Mouse (Mus musculus): ENCODE results near the gene Nell2. TPM values are rescaled to one million over a fixed set of nuclear protein-coding genes. Genes with fewer than 3 reads are reported as not detected.
"Not testable (repeated sequence)": the region's sequence is repeated elsewhere in the genome, so short reads cannot be mapped to it uniquely, and the experiment has no call there.

Nell2 gene
- total RNA-seq (2021), result 100 to 1,000 TPM; 415 to 438 TPM

DNA sequence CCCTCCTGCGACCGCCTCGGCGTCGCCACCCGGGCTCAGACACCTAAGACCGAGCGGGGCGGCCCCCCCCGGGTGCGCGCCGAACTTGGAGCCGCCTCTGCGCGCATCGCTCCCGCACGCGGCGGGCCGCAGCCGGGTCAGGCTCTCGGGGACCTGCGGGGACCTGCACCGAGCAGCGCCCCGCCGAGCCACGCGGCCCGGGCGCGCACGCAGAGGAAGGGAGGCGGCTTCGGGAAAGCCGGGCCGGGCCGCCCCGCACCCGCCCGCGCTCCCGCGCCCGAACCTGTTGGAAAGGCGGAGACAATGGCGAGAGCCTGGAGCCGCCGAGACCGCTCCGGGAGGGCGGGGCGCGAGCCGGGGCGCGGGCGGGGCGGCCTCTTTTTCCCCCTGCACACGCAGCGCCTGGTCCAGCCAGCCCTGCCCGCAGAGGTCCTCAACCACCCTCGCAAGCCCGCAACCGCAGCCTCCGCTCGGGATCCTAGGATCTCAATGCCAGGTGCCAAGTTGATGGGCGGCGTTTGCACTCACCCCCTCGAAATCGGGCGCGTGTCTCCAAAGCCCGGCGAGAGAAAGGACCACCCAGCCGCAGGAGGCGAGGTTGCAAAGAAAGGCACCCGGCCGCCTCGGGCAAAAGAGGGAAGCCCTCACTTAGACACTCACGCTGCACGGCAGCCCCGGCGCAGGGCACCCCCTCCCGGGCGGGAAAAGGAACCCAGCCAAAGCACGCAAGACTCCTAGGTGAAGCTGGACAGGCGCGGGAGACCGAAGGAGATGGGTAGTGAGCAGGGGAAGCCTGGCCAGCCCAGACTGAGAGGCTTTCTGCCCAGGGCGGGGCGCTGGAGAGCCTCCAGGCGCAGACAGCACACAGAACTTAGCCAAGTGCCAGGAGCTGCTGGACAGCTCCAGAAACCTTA, at the start of gene Nell2:
Gene Nell2, minus strand, starts transcription at position 612 of the 914 bp plus-strand sequence.
- intact Hi-C loops (cut with DNase I), result loop anchor here (10.0 kb wide), 3 partner anchors 313 to 763 kb away; no protein-coding TSS in a partner anchor

DNA sequence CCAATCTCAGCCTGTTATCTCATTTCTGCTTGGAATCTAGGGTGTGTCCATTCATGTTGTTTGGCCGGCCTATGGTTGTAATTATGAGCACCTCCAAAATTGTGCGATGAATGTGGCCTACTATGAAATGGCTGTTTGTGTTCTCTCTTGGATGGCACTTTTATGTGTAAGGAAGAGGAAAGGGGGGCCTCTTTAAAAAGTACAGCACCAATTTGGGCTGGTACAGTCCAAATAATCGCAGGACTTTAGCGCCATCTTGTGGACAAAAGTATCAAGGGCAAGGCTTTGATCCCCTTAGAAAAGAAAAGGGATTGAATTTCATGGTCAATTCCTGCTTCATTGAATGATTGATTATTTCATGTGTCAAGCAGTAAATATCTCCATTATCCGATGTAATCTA, 46.3 kb upstream of the Nell2 start:
- intact Hi-C loops (cut with DNase I), result loop anchor here (1.0 to 2.0 kb wide), 2 partner anchors 806 to 852 kb away; no protein-coding TSS in a partner anchor
- peak; percentile 55 for DNase-seq

More for the DNA sequence above, at the start of gene Nell2:
- DNase-seq, result peak; percentile 84

DNA sequence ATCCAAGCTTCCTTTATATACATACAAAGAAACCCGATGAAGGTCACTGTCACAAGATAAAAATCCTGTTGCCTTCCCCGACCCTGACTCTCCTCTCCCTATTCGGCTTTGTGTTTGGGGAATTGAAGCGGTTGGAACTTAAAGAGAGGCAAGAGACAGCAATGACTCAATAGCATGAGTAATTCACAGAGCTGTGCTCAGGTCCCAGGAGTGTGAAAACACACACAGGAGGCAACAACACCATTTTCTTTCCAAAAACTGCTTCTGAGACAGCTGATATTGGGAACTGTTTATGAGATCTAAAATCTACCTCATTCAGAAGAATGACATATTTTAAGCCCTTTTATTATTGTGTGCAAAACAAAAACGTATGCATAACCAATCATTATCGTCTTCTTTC, 41.2 kb upstream of the Nell2 start:
- DNase-seq, result no peak
- intact Hi-C loops (cut with DNase I), result no loop called here

DNA sequence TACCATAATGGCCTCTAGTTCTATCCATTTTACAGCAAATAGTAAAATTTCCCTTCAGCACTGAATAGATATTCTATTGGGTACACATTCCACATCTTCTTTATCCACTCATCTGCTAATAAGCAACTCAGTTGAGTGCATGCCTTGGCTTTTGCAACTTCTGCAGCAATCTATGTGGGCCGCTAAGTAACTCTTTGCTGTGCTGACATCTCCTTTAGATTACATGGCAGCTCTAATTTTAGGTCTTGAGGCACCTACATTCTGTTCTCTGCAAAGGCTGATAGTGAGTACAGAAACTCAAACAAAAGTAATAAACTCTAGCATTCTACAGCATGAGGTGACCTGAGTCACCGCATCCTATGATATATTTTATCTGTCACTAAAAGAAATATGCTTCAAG, 36.8 kb upstream of the Nell2 start:
- intact Hi-C loops (cut with DNase I), result no loop called here
- no peak for DNase-seq

DNA sequence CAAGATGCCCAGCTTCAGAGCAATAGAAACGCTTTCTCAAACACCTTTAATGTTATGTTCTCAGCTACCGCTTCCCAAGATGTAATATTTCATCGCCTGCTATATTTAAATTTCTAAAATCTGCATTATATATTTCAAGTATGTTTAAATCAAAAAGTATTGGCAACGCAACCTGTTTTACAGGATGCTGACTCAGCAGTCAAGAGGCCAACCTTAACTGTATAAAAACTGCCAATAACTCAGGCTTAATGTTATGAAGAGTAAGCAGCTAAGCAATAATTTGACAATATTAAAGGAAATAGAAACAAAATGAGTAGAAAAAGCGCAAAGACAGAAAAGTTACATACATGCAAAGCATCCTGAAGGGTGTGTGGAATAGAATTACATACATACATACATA, 32.9 kb upstream of the Nell2 start:
- DNase-seq, result no peak
- intact Hi-C loops (cut with DNase I), result no loop called here

DNA sequence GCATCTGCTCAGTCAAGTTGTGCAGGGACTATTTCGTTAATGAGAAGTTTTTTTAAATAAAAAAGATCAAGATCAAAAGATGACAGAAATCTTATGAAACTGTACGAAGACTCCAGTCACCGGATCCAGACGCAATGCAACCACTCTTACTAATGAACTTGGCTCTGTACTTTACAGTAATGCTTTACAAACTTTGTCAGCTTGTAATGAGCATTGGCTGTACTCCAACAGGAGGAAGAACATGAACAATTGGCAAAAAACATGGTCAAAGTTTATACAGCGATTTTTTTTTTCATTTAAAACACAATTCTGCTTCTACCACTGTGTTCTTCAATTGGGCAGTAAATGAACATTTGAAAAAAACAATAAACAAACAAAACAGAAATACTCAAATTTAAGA, 21.7 kb upstream of the Nell2 start:
- intact Hi-C loops (cut with DNase I), result no loop called here
- no peak for DNase-seq

DNA sequence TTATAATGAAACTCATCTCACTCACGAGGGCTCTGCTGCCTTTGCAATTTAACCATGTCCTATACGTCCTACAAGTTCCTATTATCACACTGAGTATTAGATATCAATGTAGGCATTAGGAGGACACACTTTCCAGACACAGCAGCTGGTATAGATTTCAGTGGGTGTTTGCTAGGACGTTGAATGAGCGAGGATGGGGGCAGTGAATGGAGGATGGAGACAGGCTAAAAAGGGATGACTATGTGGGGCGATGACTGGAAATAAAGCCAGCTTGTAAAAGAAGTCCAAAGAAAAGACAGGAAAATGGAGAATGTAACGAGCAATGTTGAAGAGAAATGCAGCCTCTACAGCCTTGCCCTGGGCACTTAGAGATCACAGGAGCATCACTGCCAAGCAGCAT, 14.3 kb upstream of the Nell2 start:
- no peak for DNase-seq
- intact Hi-C loops (cut with DNase I), result no loop called here

DNA sequence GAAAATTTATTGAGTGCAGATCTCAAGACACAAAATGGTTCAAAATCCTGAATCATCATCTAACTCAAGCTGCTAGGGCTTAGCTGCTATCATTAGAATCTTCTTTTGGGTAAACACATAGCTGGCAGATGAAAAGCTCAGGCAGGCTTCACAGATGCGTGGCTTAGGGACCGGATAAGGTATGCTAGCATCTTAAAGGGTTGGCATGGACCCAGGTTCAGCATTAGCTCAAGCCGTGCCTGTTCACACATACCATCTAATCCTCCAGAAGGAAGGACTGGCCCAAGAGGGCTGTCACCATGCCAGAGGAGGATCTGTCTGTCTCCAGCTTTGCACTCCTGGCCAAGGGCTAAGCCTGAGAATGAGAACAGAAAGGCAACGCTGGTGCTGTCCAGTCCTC, 8.4 kb upstream of the Nell2 start:
- DNase-seq, result peak; percentile 91

DNA sequence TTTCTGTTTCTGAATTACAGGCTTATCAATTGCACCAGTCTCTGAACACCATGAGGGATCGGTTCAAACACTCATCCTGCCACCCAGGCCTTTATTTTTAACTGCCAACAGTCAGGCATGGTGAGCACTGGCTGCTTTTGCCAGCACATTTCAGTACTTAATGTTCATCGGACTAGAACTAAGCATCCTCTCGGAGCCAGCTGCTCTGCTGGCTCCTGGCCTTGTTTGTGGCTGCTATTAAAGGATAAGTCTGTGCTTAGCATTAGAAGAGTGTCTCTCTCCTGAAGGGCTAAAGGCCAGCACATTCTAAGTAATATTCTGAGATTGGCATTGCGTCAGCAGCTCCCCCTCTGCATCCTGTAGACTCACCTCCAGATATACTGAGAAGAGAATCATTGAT, 7.9 kb upstream of the Nell2 start:
- intact Hi-C loops (cut with DNase I), result no loop called here
- peak; percentile 80 for DNase-seq

More for the DNA sequence above, 8.4 kb upstream of the Nell2 start:
- intact Hi-C loops (cut with DNase I), result no loop called here

DNA sequence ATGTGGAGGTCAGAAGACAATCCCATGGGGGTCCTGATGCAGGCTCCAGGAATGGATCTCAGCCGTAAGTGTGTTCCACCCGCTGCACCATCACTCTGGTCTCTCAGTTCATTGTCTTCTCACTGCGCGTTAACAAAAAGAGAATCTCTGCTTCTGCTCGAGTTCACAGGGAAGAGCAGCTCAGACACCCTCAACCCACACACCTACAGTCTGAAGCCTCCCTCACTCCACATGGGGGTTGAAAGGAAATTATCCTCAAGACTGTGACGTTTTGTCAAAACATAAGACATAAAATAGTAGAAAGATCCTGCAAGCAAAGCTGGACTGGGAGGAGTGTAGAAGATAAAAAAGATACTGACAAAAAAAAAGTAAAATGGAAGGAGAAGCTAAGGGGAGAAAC, 6.3 kb upstream of the Nell2 start:
- no peak for DNase-seq
- intact Hi-C loops (cut with DNase I), result no loop called here

DNA sequence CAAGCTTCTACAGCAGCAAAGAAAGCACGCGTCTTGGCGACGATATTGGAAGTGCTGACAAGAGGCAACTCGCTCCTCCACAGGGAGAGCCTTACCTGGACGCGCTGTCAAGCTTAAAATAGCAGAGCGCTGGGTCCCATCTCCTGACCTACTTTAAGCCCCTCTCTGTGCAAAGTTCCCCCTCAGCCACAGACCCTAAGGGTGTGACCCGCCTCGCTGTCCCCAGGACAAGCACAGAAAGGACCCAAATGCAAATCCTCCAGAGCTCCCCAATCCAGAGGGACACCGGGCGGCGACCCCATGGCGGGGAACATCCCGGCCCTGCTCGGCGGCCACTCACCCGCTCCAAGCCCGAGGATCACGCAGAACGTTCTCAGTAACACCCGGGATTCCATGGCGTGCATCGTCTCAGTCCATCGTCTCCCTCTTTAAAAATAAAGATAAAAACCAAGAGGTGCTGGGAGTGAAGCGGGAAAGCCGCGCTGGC, 855 bp downstream of the Nell2 start:
- intact Hi-C loops (cut with DNase I), result loop anchor here (10.0 kb wide), 3 partner anchors 313 to 763 kb away; no protein-coding TSS in a partner anchor
- DNase-seq, result peak; percentile 3

DNA sequence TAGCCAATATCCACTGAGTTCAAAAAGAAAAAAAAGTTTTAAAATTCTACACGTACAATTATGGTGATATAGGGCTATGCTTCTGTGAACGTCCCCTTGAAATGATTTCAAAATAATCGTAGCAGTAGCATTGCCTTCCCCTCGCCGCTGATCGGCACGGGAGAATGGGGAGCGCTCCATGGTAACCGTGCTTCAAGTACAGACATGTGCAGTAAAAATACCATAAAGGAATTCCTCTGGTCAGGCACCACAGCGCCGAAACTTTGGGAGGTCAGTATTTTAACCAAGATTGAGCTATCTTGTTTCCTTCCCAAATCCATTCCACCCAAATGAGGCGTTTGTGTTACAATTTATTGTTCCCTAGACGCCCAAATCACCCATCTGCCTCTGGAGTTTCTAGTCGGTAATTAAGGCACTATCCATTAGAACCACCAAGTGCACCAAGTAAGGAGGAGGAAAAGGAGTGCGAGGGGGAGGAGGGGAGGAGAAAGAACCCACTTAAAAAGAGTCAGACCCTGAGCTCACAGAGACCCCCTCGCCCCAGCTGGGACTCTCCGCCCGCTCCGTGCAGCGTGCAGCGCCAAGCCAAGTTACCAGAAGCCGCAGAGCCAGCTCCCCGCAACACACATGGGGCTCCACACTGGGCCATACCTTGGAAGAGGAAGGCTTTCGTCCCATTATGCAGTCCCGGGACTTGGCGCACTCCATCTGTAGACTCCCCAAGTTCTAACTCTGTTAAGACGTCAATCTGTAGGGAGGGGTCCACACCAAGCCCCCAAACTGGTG, 1.5 kb downstream of the Nell2 start:
- peak; percentile 25 for DNase-seq
- intact Hi-C loops (cut with DNase I), result loop anchor here (10.0 kb wide), 3 partner anchors 312 to 762 kb away; no protein-coding TSS in a partner anchor

DNA sequence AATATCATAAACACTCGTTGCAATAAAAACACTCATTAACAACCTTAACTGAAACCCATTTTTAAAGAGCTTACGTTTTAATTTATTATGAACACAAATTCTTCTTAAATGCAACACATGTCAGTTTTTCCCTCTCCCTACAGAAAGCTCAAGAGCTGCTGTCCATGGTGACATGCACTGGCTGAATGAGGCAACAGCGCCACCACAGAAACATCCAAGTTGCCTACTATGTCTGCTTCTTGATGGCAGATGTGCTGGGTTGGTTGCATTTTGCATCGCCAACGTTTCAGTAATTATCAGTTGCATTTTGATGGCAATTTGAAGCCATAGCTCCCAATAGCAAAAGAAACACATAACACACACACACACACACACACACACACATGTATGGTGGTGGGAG, 2.4 kb downstream of the Nell2 start:
- intact Hi-C loops (cut with DNase I), result loop anchor here (10.0 kb wide), 3 partner anchors 311 to 761 kb away; no protein-coding TSS in a partner anchor
- peak; percentile 71 for DNase-seq

DNA sequence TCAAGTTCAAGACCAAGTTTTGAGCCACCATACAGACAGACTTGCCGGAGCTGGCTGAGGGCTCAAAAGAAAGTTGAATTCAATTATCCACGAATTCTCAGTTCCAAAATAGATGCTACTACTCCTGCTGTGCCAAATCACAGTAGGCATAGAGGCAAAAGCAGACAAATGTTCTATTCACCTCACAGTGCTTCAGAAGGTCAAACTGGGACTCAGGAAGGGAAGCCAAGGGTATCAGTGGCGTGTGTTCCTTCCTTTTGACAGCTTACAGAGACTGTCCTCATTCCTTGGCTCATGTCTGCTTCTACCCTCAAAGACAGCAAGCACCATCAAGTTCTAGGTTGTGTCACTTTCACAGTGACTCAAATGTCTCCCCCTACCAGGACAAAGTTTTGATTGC, 10.2 kb downstream of the Nell2 start:
- intact Hi-C loops (cut with DNase I), result no loop called here
- DNase-seq, result no peak

DNA sequence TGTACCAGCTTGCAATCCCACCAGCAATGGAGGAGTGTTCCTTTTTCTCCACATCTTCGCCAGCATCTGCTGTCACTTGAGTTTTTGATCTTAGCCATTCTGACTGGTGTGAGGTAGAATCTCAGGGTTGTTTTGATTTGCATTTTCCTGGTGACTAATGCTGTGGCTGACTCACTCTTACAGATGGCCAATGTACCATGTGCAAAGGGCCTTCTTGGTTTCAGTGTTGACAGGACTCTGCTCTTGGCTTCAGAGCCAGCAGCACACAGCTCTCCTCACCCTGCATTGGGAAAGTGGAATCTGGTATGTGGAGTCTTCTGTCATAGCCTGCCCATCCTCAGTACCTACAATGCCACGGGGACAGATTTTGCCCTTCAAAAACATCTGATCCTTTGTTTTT, 15.1 kb downstream of the Nell2 start:
- DNase-seq; intact Hi-C loops (cut with DNase I): not testable (repeated sequence)

DNA sequence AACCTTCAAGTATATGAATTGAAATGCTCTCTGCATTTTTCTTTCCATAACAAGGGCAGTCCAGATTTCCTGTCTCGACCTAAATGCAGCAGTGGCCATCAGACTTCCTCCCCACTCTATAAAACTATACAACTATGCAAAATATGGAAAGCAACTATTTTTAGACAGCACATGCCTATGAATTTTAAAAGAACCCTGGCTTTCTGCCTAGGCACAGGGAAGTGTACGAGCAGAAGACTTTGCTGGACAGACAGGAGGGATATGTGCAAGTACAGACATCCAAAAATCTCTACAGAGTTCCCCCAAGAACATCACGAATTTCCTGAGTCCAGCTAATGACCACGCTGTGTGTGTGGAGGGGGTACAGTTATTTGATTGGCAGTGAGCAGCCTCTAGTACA, 32.7 kb downstream of the Nell2 start:
- no peak for DNase-seq
- intact Hi-C loops (cut with DNase I), result no loop called here

DNA sequence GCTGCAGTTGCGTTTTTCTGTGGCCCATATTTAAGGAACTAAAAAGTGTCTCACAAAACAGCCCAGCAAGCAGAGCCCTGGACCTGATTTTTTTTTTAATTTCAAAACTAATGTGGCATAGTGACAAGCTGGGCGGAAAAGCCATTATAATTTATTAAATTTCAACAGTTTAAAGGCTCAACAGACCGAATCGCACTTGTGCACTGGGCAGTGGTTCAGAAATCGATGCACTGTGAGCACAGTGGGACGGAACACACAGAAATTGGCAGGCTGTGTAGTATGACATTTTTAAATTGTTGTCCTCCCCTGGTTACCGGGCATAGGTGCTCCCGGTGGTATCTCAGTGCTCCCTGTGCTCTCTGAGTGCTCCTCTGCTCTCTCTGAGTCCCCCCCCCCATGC, 33.2 kb downstream of the Nell2 start:
- DNase-seq, result peak; percentile 25
- intact Hi-C loops (cut with DNase I), result no loop called here

DNA sequence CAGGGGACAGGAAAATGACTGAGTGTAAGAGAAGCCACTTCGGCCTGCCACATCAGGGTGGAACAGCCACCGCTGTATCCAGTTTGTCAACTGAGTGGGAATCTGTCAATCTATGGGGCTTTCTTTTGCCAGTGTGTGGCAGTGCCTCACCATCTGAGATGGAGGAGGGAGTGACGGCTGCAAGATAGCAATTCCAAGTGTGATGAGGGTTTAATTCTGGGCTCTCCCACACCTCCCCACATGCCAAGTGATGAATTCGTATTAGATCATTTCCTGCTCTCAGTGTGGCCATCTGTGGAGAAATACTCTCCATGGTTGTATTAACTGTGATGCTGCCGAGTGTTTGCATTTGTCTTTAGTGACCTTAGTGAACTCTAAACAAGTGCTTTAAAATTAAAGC, 36.2 kb downstream of the Nell2 start:
- intact Hi-C loops (cut with DNase I), result no loop called here
- DNase-seq, result no peak

DNA sequence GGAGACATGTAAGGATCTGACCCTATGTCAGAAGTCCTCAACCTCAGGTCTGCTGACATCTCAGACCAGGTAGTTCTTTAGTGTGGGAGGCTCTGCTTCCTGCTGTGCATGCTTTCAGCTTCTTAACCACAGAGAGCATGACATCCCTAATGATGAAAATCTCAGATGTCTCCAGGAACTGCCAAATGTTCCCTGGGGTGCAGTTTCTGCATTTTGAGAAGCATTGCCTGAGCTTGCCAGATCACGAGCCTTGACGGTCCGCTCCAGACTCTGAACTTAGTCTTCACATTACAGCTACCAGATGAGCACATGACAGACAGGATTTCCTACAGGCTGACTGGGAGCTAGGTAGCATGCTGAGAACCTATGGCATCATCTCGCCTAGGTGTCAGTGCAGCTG, 39.2 kb downstream of the Nell2 start:
- intact Hi-C loops (cut with DNase I), result no loop called here
- DNase-seq, result no peak

DNA sequence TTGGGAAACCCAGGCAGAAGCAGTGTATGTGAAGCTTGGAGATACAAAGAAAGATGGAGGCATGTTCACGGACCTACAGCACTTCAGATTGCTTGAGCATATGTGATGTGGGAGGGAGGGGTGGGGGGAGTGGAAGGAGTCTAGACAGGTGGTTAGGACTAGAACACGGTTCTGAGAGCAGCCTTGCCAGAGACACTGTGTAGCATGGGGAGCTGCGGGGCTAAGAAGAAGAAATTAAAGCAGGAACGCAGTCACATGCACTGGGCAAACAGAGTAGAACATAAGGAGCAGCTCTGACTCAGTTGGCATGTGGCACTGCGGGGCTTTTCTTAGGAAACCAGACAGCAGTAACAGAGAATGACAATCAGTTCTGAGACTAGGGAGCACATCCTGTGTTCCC, 40.4 kb downstream of the Nell2 start:
- DNase-seq, result no peak
- intact Hi-C loops (cut with DNase I), result no loop called here

DNA sequence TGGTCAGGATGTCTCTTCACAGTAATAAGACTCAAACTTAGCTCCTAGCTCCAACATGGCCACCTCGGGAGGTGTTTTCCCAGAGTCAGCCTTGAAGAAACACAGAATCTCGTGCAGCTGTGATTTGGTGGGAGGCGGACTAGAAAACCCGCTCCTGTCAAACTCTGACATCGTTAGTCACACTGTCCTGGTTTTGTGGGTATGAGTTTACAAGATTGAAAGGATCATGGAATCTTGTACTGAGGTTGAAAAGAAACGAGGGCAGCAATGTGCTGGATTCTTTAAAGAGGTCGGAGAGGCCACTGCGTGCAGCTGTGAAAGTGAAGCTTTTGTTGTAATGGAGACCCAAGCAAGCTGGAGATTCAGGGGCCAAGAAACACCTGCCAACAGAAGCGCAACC, 46.4 kb downstream of the Nell2 start:
- intact Hi-C loops (cut with DNase I), result no loop called here
- DNase-seq, result no peak
